Mouse (Mus musculus) neural tube, embryonic 15.5 days (tissue): Measurements from ENCODE around the gene Adck1. TPM values are rescaled to one million over a fixed set of nuclear protein-coding genes. Genes with fewer than 3 reads are reported as not detected.
A peak's percentile ranks its signal among the peaks of the same experiment; 100 is the strongest.
"Not testable (repeated sequence)": the region's sequence is repeated elsewhere in the genome, so short reads cannot be mapped to it uniquely, and the experiment has no call there.

ENCODE experiments used
- ATAC-seq: fragments of 200-750 bp; cut with Nextera tagmentation; 2 replicates; pipeline ENCODE4 v1.8.0; 2017; ENCODE audit warnings: mild to moderate bottlenecking, moderate TSS enrichment, moderate library complexity; ENCODE audit not compliant: low FRiP score
- H3K27ac ChIP-seq: fragments of 300-500 bp; sonication (generic); replicated peaks from 2 replicates; pipeline ENCODE4 v1.5.1; 2015; ENCODE audit warnings: mild to moderate bottlenecking, inconsistent platforms
- H3K27me3 ChIP-seq: fragments of 300-500 bp; sonication (generic); replicated peaks from 2 replicates; pipeline ENCODE4 v1.6.1; 2015; ENCODE audit warnings: inconsistent platforms
- H3K36me3 ChIP-seq: fragments of 300-500 bp; sonication (generic); 2 replicates; pipeline ENCODE4 v1.6.1; 2015; ENCODE audit warnings: inconsistent platforms
- H3K4me1 ChIP-seq: fragments of 300-500 bp; sonication (generic); 2 replicates; pipeline ENCODE4 v1.6.1; 2015; ENCODE audit warnings: inconsistent platforms
- H3K4me2 ChIP-seq: fragments of 300-500 bp; sonication (generic); 2 replicates; pipeline ENCODE4 v1.6.1; 2015; ENCODE audit warnings: inconsistent platforms, mild to moderate bottlenecking, moderate library complexity
- H3K4me3 ChIP-seq: fragments of 300-500 bp; sonication (generic); replicated peaks from 2 replicates; pipeline ENCODE4 v1.5.1; 2015; ENCODE audit warnings: mild to moderate bottlenecking, inconsistent platforms
- H3K9ac ChIP-seq: fragments of 300-500 bp; sonication (generic); replicated peaks from 2 replicates; pipeline ENCODE4 v1.6.1; 2015; ENCODE audit warnings: mild to moderate bottlenecking, inconsistent platforms
- H3K9me3 ChIP-seq: fragments of 300-500 bp; sonication (generic); replicated peaks from 2 replicates; pipeline ENCODE4 v1.6.1; 2016; ENCODE audit warnings: inconsistent platforms
- WGBS: fragments of 180-500 bp; shearing (Covaris S2); methylation state at CpG from one replicate; pipeline ENCODE4 v1.1.7; 2015; ENCODE audit warnings: mixed read lengths; 5-methylcytosine and 5-hydroxymethylcytosine counted together
- polyA plus RNA-seq: library from polyadenylated mRNA; unstranded; fragments of >200 nt; fragmentation: Nextera tagmentation; extraction: Ambion mirVana; gene quantifications from 2 replicates; pipeline ENCODE4 v1.2.1, GENCODE M21; 2015

The Adck1 gene
- polyA plus RNA-seq, result 36.9 and 41.6 TPM in 2 replicates

- H3K27me3 ChIP-seq, result no peaks in the 10 kb centered on the region
- no peaks in the 10 kb centered on the region for H3K36me3 ChIP-seq
- H3K9me3 ChIP-seq, result no peaks in the 10 kb centered on the region
- H3K4me1 ChIP-seq, result peaks cover 8% of the 10 kb centered on the region; the same call in 1 of the 2 replicates
- H3K4me2 ChIP-seq, result peak within 1 kb of the TSS; percentile 71
- peak within 1 kb of the TSS; percentile 81 for H3K27ac ChIP-seq
- under 1% methylated on average over 38 of the region's 38 CpGs for WGBS
- ATAC-seq, result peak; percentile 97
- H3K9ac ChIP-seq, result peak within 1 kb of the TSS; percentile 65
- H3K4me3 ChIP-seq, result peak within 1 kb of the TSS; percentile 62
These were observed at the start of gene Adck1 for GRCm38 (mm10) chr12:88360441-88361119. TSS of gene Adck1 (plus strand) at chr12:88360554.

GRCm38 (mm10) chr12:88314556-88314955 lies 45.8 kb upstream of the Adck1 start:
- H3K9me3 ChIP-seq, result no peaks in the 10 kb centered on the region
- no peaks in the 10 kb centered on the region for H3K36me3 ChIP-seq
- 87% methylated on average over 3 of the region's 3 CpGs for WGBS
- ATAC-seq, result no peak
- no peak overlapping the region for H3K9ac ChIP-seq
- H3K27ac ChIP-seq, result no peak overlapping the region
- no peak overlapping the region for H3K4me2 ChIP-seq
- H3K4me1 ChIP-seq, result no peaks in the 10 kb centered on the region
- H3K27me3 ChIP-seq, result no peaks in the 10 kb centered on the region
- no peak overlapping the region for H3K4me3 ChIP-seq

GRCm38 (mm10) chr12:88323926-88324325 lies 36.4 kb upstream of the Adck1 start, which contains the start of gene Gm5039:
TSS of gene Gm5039 (minus strand) at chr12:88324026.
- H3K27me3 ChIP-seq, H3K4me3 ChIP-seq, H3K9ac ChIP-seq, H3K9me3 ChIP-seq, H3K27ac ChIP-seq, H3K36me3 ChIP-seq, ATAC-seq, H3K4me1 ChIP-seq, H3K4me2 ChIP-seq: not testable (repeated sequence)
- 96% methylated on average over 2 of the region's 2 CpGs for WGBS

GRCm38 (mm10) chr12:88336662-88337413 lies 23.5 kb upstream of the Adck1 start:
- 75% methylated on average over 4 of the region's 4 CpGs for WGBS
- H3K27ac ChIP-seq, H3K4me2 ChIP-seq, H3K9ac ChIP-seq, H3K4me3 ChIP-seq, H3K9me3 ChIP-seq, H3K4me1 ChIP-seq, H3K27me3 ChIP-seq, ATAC-seq, H3K36me3 ChIP-seq: not testable (repeated sequence)

- 9% methylated on average over 2 of the region's 2 CpGs for WGBS
- H3K27me3 ChIP-seq, ATAC-seq, H3K4me2 ChIP-seq, H3K36me3 ChIP-seq, H3K9me3 ChIP-seq, H3K4me1 ChIP-seq, H3K4me3 ChIP-seq, H3K27ac ChIP-seq, H3K9ac ChIP-seq: not testable (repeated sequence)
These were observed 19.1 kb upstream of the Adck1 start for GRCm38 (mm10) chr12:88341286-88341685.

GRCm38 (mm10) chr12:88354182-88354702 lies 6.1 kb upstream of the Adck1 start:
- no peak for ATAC-seq
- H3K27ac ChIP-seq, result no peak overlapping the region
- H3K9me3 ChIP-seq, result no peaks in the 10 kb centered on the region
- no peak overlapping the region for H3K9ac ChIP-seq
- H3K36me3 ChIP-seq, result no peaks in the 10 kb centered on the region
- WGBS, result 21% methylated on average over 41 of the region's 41 CpGs
- H3K27me3 ChIP-seq, result no peaks in the 10 kb centered on the region
- peak overlapping the region; percentile 52 for H3K4me2 ChIP-seq
- H3K4me3 ChIP-seq, result peak overlapping the region; percentile 26
- no peaks in the 10 kb centered on the region for H3K4me1 ChIP-seq

- peak overlapping the region; percentile 81; the same call in 1 of the 2 replicates for H3K27ac ChIP-seq
- 58% methylated on average over 9 of the region's 9 CpGs for WGBS
- H3K4me1 ChIP-seq, result peaks cover 8% of the 10 kb centered on the region; the same call in 1 of the 2 replicates
- ATAC-seq, result no peak
- H3K27me3 ChIP-seq, result no peaks in the 10 kb centered on the region
- H3K4me3 ChIP-seq, result peak overlapping the region; percentile 62
- peak overlapping the region; percentile 65 for H3K9ac ChIP-seq
- no peaks in the 10 kb centered on the region for H3K9me3 ChIP-seq
- H3K36me3 ChIP-seq, result no peaks in the 10 kb centered on the region
- H3K4me2 ChIP-seq, result peak overlapping the region; percentile 71
These were observed 729 bp downstream of the Adck1 start for GRCm38 (mm10) chr12:88361120-88361445.

- ATAC-seq, result no peak
- no peak overlapping the region for H3K4me3 ChIP-seq
- H3K4me2 ChIP-seq, result no peak overlapping the region
- H3K9me3 ChIP-seq, result no peaks in the 10 kb centered on the region
- no peaks in the 10 kb centered on the region for H3K27me3 ChIP-seq
- no peak overlapping the region for H3K9ac ChIP-seq
- no peak overlapping the region for H3K27ac ChIP-seq
- WGBS, result 88% methylated on average over 4 of the region's 4 CpGs
- 0 out of 2 replicates have a peak, but pooled peaks cover 7% of the 10 kb centered on the region for H3K4me1 ChIP-seq
- no peaks in the 10 kb centered on the region; the same call in 1 of the 2 replicates for H3K36me3 ChIP-seq
These were observed 7.3 kb downstream of the Adck1 start for GRCm38 (mm10) chr12:88367673-88368072.

GRCm38 (mm10) chr12:88368618-88369017 lies 8.3 kb downstream of the Adck1 start:
- Histone ChIP-seq H3K4me1 (0 out of 2 replicates have a peak, but pooled peaks cover 7% of the 10 kb centered on the region), H3K4me2 (no peak overlapping the region), H3K4me3 (no peak overlapping the region), H3K9me3 (no peaks in the 10 kb centered on the region), H3K27me3 (no peaks in the 10 kb centered on the region), H3K36me3 (no peaks in the 10 kb centered on the region; the same call in 1 of the 2 replicates), H3K9ac (no peak overlapping the region), H3K27ac (no peak overlapping the region)
- WGBS, result 92% methylated on average over 4 of the region's 4 CpGs
- ATAC-seq, result no peak

- not testable (repeated sequence) for H3K36me3 ChIP-seq, H3K27ac ChIP-seq, H3K27me3 ChIP-seq, H3K4me2 ChIP-seq, H3K4me3 ChIP-seq, H3K9ac ChIP-seq, ATAC-seq, H3K4me1 ChIP-seq, H3K9me3 ChIP-seq
- whole genome bisulfite sequencing, result 72% methylated on average over 4 of the region's 4 CpGs
These were observed 9.3 kb downstream of the Adck1 start for GRCm38 (mm10) chr12:88369690-88370089.

- not testable (repeated sequence) for H3K27me3 ChIP-seq, ATAC-seq, H3K4me1 ChIP-seq, H3K36me3 ChIP-seq, H3K9me3 ChIP-seq, H3K9ac ChIP-seq, H3K27ac ChIP-seq, H3K4me2 ChIP-seq, H3K4me3 ChIP-seq
- 0% methylated on average over 1 of the region's 1 CpGs for whole genome bisulfite sequencing
These were observed 10.0 kb downstream of the Adck1 start for GRCm38 (mm10) chr12:88370321-88370720.

- Histone ChIP-seq H3K27me3 (no peaks in the 10 kb centered on the region), H3K27ac (no peak overlapping the region), H3K4me2 (no peak overlapping the region), H3K36me3 (no peaks in the 10 kb centered on the region; the same call in 1 of the 2 replicates), H3K4me3 (no peak overlapping the region), H3K9me3 (no peaks in the 10 kb centered on the region), H3K4me1 (peaks cover 9% of the 10 kb centered on the region; the same call in 1 of the 2 replicates), H3K9ac (no peak overlapping the region)
- 40% methylated on average over 5 of the region's 5 CpGs for WGBS
- ATAC-seq, result no peak
These were observed 11.7 kb downstream of the Adck1 start for GRCm38 (mm10) chr12:88372018-88372417.
